Mouse (Mus musculus) monocyte, adult 2 months (primary cell): ENCODE data around the gene Gm49721.
"Not testable (repeated sequence)": the region's sequence is repeated elsewhere in the genome, so short reads cannot be mapped to it uniquely, and the experiment has no call there.

ENCODE experiments used
- DNase-seq, 2 experiments: peaks; one replicate each; pipeline ENCODE4 v3.0.0; 2022; ENCODE audit warnings: low spot score in 2 of 2, low read depth in 1 of 2

Gm49721 gene

GRCm38 (mm10) chr17:6978287-6979248 lies at the start of gene Gm49721:
Gm49721 (plus strand) TSS chr17:6978904.
- DNase-seq = peak; percentile 64 to 73

- DNase-seq = not testable (repeated sequence)
Observed at GRCm38 (mm10) chr17:6931625-6932024, 47.1 kb upstream of the Gm49721 start.

DNA sequence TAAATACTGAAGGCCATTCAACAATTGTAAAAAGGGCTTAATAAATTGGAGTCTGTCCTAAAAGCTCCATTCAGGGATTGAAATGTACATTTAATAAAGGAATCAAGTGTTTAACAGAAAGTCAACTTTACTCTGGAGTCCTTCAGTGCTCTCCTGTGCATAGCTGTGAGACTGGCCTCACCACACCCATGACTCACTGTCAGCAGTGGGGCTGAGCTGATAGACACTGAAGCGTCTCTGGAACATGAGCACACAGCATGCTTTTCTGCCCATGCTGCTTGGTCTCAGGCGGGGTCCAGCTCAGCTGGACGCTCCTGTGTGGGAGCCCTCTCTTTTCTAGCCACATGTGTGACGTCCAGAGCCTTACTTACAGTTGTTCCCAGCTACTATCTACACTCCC lies 36.1 kb upstream of the Gm49721 start:
- not testable (repeated sequence) for DNase-seq

DNA sequence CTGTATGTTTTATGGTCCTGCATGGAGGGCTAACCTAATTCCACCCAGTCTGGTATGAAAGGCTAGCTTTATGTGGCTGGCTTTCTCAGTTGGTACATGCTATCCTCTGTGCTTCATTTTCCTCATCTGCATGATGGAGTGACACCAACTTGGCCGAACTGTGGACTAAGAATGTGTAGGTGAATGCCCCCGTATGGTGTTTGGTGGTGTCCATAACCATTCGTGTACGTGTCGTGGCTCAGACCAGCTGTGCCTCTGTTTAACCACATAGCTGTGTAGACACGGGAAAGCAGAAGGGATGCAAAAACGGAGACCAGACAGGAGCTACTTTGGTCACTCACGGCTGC lies 31.1 kb upstream of the Gm49721 start:
- not testable (repeated sequence) for DNase-seq

- DNase-seq = peak; percentile 18 to 24
Observed at GRCm38 (mm10) chr17:6947984-6948768, 30.5 kb upstream of the Gm49721 start, which contains the start of gene Rsph3b. Rsph3b (minus strand) TSS chr17:6948682.

DNA sequence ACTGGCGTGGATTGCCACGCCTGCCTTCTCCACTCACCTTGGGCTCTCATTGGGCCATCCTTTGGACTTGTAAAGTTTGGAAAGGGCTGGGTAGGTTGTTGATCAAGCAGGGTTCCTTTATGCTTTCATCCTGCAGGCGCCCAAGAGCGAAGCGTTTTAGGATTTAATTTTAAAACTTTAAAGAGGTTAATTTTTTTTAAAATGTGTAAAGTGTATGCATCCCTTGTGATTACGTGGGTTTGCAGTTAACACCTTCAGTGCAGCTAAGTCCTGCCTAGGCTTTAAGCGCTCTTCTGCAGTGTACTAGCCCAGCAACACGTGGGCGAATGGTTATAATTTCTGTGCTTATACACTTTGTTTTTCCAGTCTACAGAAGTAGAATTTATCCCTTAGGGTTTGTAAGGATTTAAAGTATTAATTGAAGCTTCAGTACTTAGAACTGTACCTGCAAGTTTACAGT lies 29.9 kb upstream of the Gm49721 start:
- not testable (repeated sequence) for DNase-seq

- not testable (repeated sequence) for DNase-seq
Observed at GRCm38 (mm10) chr17:6958881-6959280, 19.8 kb upstream of the Gm49721 start.

GRCm38 (mm10) chr17:6959543-6960259 lies 19.0 kb upstream of the Gm49721 start:
- not testable (repeated sequence) for DNase-seq

DNA sequence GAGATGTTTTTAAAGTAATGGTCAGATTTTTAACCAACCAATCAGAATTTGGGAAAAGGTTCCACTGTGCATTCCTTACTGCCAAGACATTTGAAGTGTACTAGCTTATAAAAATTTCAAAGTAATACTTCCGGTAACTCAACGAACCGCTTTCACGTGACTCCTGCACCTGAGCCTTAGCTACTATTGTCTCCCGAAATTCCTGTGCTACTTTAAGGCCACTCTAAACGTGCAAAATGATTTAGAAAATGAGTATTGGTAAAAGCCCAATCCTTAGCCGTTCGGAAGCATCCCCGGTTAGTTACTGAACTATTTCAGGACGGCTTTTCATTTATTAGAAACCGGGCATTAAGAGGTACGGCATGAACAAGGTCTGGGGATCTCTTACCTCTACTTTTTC lies 18.4 kb upstream of the Gm49721 start:
- not testable (repeated sequence) for DNase-seq

- DNase-seq = peak in 1 of 2 experiments; percentile 51
Observed at GRCm38 (mm10) chr17:6960776-6961175, 17.9 kb upstream of the Gm49721 start, which contains the start of gene Tagap1. Tagap1 (minus strand) TSS chr17:6961156.

DNA sequence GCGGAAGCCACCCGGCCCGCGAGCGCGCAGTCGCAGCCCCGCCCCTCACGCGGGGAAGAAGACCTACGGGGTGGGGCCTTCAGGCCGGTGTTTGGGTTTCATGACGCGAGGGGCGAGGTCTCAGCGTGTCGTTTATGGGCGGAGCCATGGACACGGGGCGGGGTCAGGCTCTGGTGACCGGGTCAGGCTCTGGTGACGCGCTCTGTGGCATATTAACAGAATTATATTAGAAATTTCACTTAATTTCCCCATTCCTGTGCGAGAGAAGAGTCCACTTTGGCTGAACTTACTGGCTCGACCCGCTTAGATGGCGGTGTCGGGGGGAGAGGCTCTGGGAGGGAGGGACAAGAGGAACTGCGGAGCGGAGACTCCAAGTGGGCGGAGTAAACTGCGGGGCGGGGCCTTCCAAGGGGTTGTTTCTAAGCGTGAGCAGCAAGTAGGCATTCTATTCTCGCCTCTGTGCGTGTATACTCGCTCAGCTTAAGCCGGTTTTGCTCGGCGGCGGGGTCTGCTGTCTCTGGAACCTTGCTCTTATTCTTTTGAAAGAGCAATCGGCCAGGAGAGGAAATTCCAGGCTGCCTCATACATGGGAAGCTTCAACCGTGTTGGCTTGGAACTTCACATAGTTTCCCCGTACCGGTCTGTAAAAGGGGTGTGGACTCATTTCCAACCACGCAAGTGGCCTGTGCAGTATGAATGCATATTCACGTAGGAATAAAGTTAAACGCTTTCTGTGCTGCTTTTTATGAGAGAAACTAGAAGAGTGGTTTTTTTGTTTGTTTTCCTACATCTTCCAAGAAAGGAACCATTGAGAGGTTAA lies 17.3 kb upstream of the Gm49721 start:
- peak in 1 of 2 experiments; percentile 63 for DNase-seq

GRCm38 (mm10) chr17:6962339-6962738 lies 16.4 kb upstream of the Gm49721 start:
- DNase-seq = not testable (repeated sequence)

DNA sequence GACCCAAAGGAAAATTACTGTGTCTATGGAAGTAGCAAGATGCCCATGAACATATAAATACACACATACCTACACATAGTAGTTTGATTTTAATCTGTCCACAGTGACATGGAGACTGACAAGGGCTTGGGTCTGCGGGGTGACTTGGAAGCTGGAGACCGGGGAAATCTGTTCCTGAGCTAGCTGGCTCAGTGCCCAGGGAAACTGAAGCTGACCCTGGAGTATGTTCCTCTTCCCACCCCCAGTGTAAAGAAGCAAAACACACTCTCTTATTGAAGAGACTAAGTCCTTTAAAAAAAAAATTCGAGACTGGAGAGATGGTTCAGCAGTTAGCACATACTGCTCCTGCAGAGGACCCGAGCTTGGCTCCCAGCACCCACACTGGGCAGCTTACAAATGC lies 15.8 kb upstream of the Gm49721 start:
- DNase-seq = not testable (repeated sequence)

- not testable (repeated sequence) for DNase-seq
Observed at GRCm38 (mm10) chr17:6965364-6965763, 13.3 kb upstream of the Gm49721 start.

DNA sequence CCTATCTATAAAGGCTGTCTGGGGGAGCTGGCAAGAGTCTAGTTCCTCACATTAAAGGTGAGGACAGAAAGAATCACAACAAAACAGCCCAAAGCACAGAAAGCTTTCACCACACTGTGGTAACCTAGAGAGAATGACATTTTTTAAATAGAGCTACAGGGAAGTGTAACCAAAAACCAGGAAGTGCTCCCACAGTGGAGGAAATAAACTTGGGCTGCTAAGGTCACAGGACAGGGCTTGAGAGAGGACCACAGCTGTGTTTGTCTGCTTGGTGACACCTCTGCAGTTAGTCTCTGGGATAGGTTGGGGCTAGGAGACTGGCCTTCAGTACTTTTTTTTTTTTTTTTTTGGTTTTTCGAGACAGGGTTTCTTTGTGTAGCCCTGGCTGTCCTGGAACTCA lies 11.0 kb upstream of the Gm49721 start:
- not testable (repeated sequence) for DNase-seq

DNA sequence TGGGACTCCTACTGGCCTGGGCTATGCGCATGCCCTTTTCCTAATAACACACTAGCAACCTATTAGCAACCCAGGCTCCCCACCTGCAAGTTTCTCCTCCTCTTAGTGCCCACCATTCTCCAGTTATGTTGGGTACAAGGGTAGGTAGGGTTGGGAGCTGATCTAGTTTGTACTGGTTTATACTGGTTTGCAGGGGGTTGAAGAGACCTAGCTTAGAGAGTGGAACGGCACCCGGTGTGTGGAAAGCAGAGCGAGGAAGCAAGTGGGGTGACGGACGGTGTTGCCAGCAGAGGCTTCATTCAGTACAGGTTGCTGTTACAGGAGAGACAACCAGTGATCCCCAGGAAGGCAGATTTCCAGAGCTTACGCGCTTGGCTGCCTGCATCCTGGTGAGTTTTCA lies 8.4 kb upstream of the Gm49721 start, which contains the start of gene Rnaset2b:
Gene Rnaset2b (plus strand): TSS at position 301 of the 400 bp plus-strand sequence.
- DNase-seq = not testable (repeated sequence)

DNA sequence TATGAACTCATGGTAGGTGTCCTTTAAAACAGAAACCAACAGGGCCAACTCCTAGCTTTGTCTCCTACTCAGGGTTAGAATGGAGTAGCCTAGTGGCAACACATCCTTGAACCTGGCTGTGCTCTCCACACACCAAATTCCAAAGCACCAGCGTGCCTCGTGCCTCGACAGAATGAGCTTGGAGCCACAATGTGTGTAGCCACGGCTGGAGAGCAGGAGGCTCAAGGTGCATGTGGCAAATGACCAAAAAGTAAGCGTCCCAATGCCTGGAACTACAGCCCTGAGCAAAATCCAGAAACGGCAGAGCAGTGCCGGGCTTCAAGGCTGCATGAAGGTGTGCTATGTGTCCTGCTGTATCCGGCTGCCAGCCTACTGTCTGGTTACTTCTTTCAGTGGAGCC lies 7.5 kb upstream of the Gm49721 start:
- not testable (repeated sequence) for DNase-seq

GRCm38 (mm10) chr17:6972836-6973396 lies 5.8 kb upstream of the Gm49721 start:
- not testable (repeated sequence) for DNase-seq

GRCm38 (mm10) chr17:6974985-6975384 lies 3.7 kb upstream of the Gm49721 start:
- not testable (repeated sequence) for DNase-seq
